Mouse (Mus musculus): Measurements from ENCODE around the gene Wdtc1. TPM values are rescaled to one million over a fixed set of nuclear protein-coding genes. Genes with fewer than 3 reads are reported as not detected.

Wdtc1 gene
- polyA plus RNA-seq, 1 experiment from 2014 or later, result 8.1 TPM

GRCm38 (mm10) chr4:133282656-133283055 is 70.6 kb downstream of the Wdtc1 start:
- H3K27ac ChIP-seq (replicated peaks), result no peak overlapping the region
- 69% methylated on average over 4 of the region's 4 CpGs for WGBS (ENCODE audit: insufficient replicate concordance)
- H3K9ac ChIP-seq, result no peak overlapping the region
- no peaks in the 10 kb centered on the region for H3K9me3 ChIP-seq (replicated peaks)
- no peaks in the 10 kb centered on the region for H3K27me3 ChIP-seq
- no peak overlapping the region for H3K4me3 ChIP-seq (replicated peaks)
- no peak for ATAC-seq (ENCODE audit: insufficient read depth)
- H3K4me2 ChIP-seq, result no peak overlapping the region
- H3K36me3 ChIP-seq (replicated peaks), result no peaks in the 10 kb centered on the region
- H3K4me1 ChIP-seq (replicated peaks), result peaks cover 70% of the 10 kb centered on the region

- no peak overlapping the region for H3K4me3 ChIP-seq (replicated peaks)
- H3K4me2 ChIP-seq, result no peak overlapping the region
- no peaks in the 10 kb centered on the region for H3K36me3 ChIP-seq (replicated peaks)
- no peaks in the 10 kb centered on the region for H3K9me3 ChIP-seq (replicated peaks)
- H3K27me3 ChIP-seq, result no peaks in the 10 kb centered on the region
- H3K27ac ChIP-seq (replicated peaks), result no peak overlapping the region
- 44% methylated on average over 5 of the region's 5 CpGs for WGBS (ENCODE audit: insufficient replicate concordance)
- H3K9ac ChIP-seq, result peak overlapping the region; percentile 25; the same call in 1 of the 2 replicates
- H3K4me1 ChIP-seq (replicated peaks), result peaks cover 64% of the 10 kb centered on the region
- no peak for ATAC-seq (ENCODE audit: insufficient read depth)
Observed at GRCm38 (mm10) chr4:133281951-133282481, 71.3 kb downstream of the Wdtc1 start.

- H3K27ac ChIP-seq (replicated peaks), result no peak overlapping the region
- H3K4me1 ChIP-seq (replicated peaks), result peaks cover 63% of the 10 kb centered on the region
- peak overlapping the region; percentile 25; the same call in 1 of the 2 replicates for H3K9ac ChIP-seq
Observed at GRCm38 (mm10) chr4:133281513-133281912, 71.8 kb downstream of the Wdtc1 start.

GRCm38 (mm10) chr4:133278482-133278881 is 74.8 kb downstream of the Wdtc1 start:
- peak overlapping the region; percentile 85; the same call in 1 of the 2 replicates for H3K4me3 ChIP-seq (replicated peaks)
- no peak overlapping the region for H3K9ac ChIP-seq
- no peaks in the 10 kb centered on the region for H3K27me3 ChIP-seq

More at GRCm38 (mm10) chr4:133281513-133281912, 71.8 kb downstream of the Wdtc1 start:
- Histone ChIP-seq H3K4me3 (replicated peaks) (no peak overlapping the region), H3K36me3 (replicated peaks) (no peaks in the 10 kb centered on the region), H3K27me3 (no peaks in the 10 kb centered on the region), H3K9me3 (replicated peaks) (no peaks in the 10 kb centered on the region), H3K4me2 (no peak overlapping the region)
- 27% methylated on average over 7 of the region's 7 CpGs for WGBS (ENCODE audit: insufficient replicate concordance)
- ATAC-seq (ENCODE audit: insufficient read depth), result no peak

GRCm38 (mm10) chr4:133278067-133278466 is 75.2 kb downstream of the Wdtc1 start:
- peak overlapping the region; percentile 85 for H3K4me3 ChIP-seq (replicated peaks)
- H3K27ac ChIP-seq (replicated peaks), result peak overlapping the region; percentile 90
- H3K36me3 ChIP-seq (replicated peaks), result 0 out of 2 replicates have a peak, but pooled peaks cover 9% of the 10 kb centered on the region
- no peaks in the 10 kb centered on the region for H3K27me3 ChIP-seq
- H3K9ac ChIP-seq, result peak overlapping the region; percentile 80
- WGBS (ENCODE audit: insufficient replicate concordance), result 11% methylated on average over 6 of the region's 6 CpGs
- peak overlapping the region; percentile 81 for H3K4me2 ChIP-seq
- no peak for ATAC-seq (ENCODE audit: insufficient read depth)
- H3K4me1 ChIP-seq (replicated peaks), result peaks cover 44% of the 10 kb centered on the region
- no peaks in the 10 kb centered on the region for H3K9me3 ChIP-seq (replicated peaks)

More at GRCm38 (mm10) chr4:133278482-133278881, 74.8 kb downstream of the Wdtc1 start:
- 73% methylated on average over 3 of the region's 3 CpGs for WGBS (ENCODE audit: insufficient replicate concordance)
- Histone ChIP-seq H3K36me3 (replicated peaks) (0 out of 2 replicates have a peak, but pooled peaks cover 9% of the 10 kb centered on the region), H3K27ac (replicated peaks) (peak overlapping the region; percentile 90), H3K9me3 (replicated peaks) (no peaks in the 10 kb centered on the region), H3K4me1 (replicated peaks) (peaks cover 48% of the 10 kb centered on the region), H3K4me2 (peak overlapping the region; percentile 81)
- ATAC-seq (ENCODE audit: insufficient read depth), result no peak

- peak within 1 kb of the TSS; percentile 81 for H3K4me2 ChIP-seq
- ATAC-seq (ENCODE audit: insufficient read depth), result peak; percentile 94
- peak within 1 kb of the TSS; percentile 80 for H3K9ac ChIP-seq
- WGBS (ENCODE audit: insufficient replicate concordance), result under 1% methylated on average over 73 of the region's 73 CpGs
- H3K27ac ChIP-seq (replicated peaks), result peak within 1 kb of the TSS; percentile 90
- H3K4me1 ChIP-seq (replicated peaks), result peaks cover 38% of the 10 kb centered on the region
- H3K36me3 ChIP-seq (replicated peaks), result 0 out of 2 replicates have a peak, but pooled peaks cover 9% of the 10 kb centered on the region
- no peaks in the 10 kb centered on the region for H3K9me3 ChIP-seq (replicated peaks)
- no peaks in the 10 kb centered on the region for H3K27me3 ChIP-seq
- peak within 1 kb of the TSS; percentile 85 for H3K4me3 ChIP-seq (replicated peaks)
Observed at GRCm38 (mm10) chr4:133277104-133278026, 75.9 kb downstream of the Wdtc1 start, which contains the start of gene Tmem222. Tmem222 (minus strand) TSS chr4:133277792.

- H3K4me1 ChIP-seq (replicated peaks), result peaks cover 10% of the 10 kb centered on the region
Observed at GRCm38 (mm10) chr4:133270929-133271328, 82.4 kb downstream of the Wdtc1 start.

GRCm38 (mm10) chr4:133269596-133269995 is 83.7 kb downstream of the Wdtc1 start:
- 78% methylated on average over 3 of the region's 3 CpGs for WGBS (ENCODE audit: insufficient replicate concordance)
- Histone ChIP-seq H3K4me3 (replicated peaks) (no peak overlapping the region), H3K36me3 (replicated peaks) (peaks cover 66% of the 10 kb centered on the region)

More at GRCm38 (mm10) chr4:133270929-133271328, 82.4 kb downstream of the Wdtc1 start:
- H3K27me3 ChIP-seq, result no peaks in the 10 kb centered on the region
- ATAC-seq (ENCODE audit: insufficient read depth), result no peak
- H3K9ac ChIP-seq, result no peak overlapping the region
- H3K4me3 ChIP-seq (replicated peaks), result no peak overlapping the region
- H3K4me2 ChIP-seq, result no peak overlapping the region
- H3K27ac ChIP-seq (replicated peaks), result no peak overlapping the region
- 86% methylated on average over 9 of the region's 9 CpGs for whole genome bisulfite sequencing (ENCODE audit: insufficient replicate concordance)
- no peaks in the 10 kb centered on the region for H3K9me3 ChIP-seq (replicated peaks)
- H3K36me3 ChIP-seq (replicated peaks), result peaks cover 61% of the 10 kb centered on the region

GRCm38 (mm10) chr4:133268931-133269330 is 84.3 kb downstream of the Wdtc1 start:
- no peak overlapping the region for H3K4me2 ChIP-seq
- WGBS (ENCODE audit: insufficient replicate concordance), result 77% methylated on average over 3 of the region's 3 CpGs
- H3K4me3 ChIP-seq (replicated peaks), result no peak overlapping the region
- no peaks in the 10 kb centered on the region for H3K9me3 ChIP-seq (replicated peaks)
- no peaks in the 10 kb centered on the region for H3K27me3 ChIP-seq
- H3K4me1 ChIP-seq (replicated peaks), result 0 out of 2 replicates have a peak, but pooled peaks cover 3% of the 10 kb centered on the region
- H3K36me3 ChIP-seq (replicated peaks), result peaks cover 69% of the 10 kb centered on the region
- H3K27ac ChIP-seq (replicated peaks), result no peak overlapping the region
- no peak overlapping the region for H3K9ac ChIP-seq
- ATAC-seq (ENCODE audit: insufficient read depth), result no peak

More at GRCm38 (mm10) chr4:133269596-133269995, 83.7 kb downstream of the Wdtc1 start:
- Histone ChIP-seq H3K4me1 (replicated peaks) (0 out of 2 replicates have a peak, but pooled peaks cover 3% of the 10 kb centered on the region), H3K4me2 (no peak overlapping the region), H3K9ac (no peak overlapping the region), H3K27me3 (no peaks in the 10 kb centered on the region), H3K9me3 (replicated peaks) (no peaks in the 10 kb centered on the region), H3K27ac (replicated peaks) (no peak overlapping the region)
- ATAC-seq (ENCODE audit: insufficient read depth), result no peak

GRCm38 (mm10) chr4:133266248-133266880 is 86.9 kb downstream of the Wdtc1 start:
- Histone ChIP-seq H3K4me3 (replicated peaks) (no peak overlapping the region), H3K27ac (replicated peaks) (no peak overlapping the region), H3K36me3 (replicated peaks) (peaks cover 69% of the 10 kb centered on the region), H3K9ac (no peak overlapping the region), H3K9me3 (replicated peaks) (no peaks in the 10 kb centered on the region), H3K27me3 (no peaks in the 10 kb centered on the region), H3K4me1 (replicated peaks) (peaks cover 16% of the 10 kb centered on the region), H3K4me2 (no peak overlapping the region)
- WGBS (ENCODE audit: insufficient replicate concordance), result 83% methylated on average over 12 of the region's 12 CpGs
- no peak for ATAC-seq (ENCODE audit: insufficient read depth)

All from liver, embryonic 15.5 days (tissue).